Mouse (Mus musculus) heart, embryonic 12.5 days (tissue): Measurements from ENCODE around the gene Zfp617. TPM values are rescaled to one million over a fixed set of nuclear protein-coding genes. Genes with fewer than 3 reads are reported as not detected.
A peak's percentile ranks its signal among the peaks of the same experiment; 100 is the strongest.
"Not testable (repeated sequence)": the region's sequence is repeated elsewhere in the genome, so short reads cannot be mapped to it uniquely, and the experiment has no call there.

Source experiments
- ATAC-seq: fragments of 200-750 bp; cut with Nextera tagmentation; 2 replicates; pipeline ENCODE4 v1.8.0; 2017; ENCODE audit warnings: moderate TSS enrichment, moderate library complexity; ENCODE audit not compliant: insufficient number of reproducible peaks, low FRiP score
- H3K27ac ChIP-seq: fragments of 300-500 bp; sonication (generic); 2 replicates; pipeline ENCODE4 v1.5.1; 2016; ENCODE audit warnings: mild to moderate bottlenecking, moderate library complexity; ENCODE audit not compliant: poor library complexity, severe bottlenecking
- H3K27me3 ChIP-seq: fragments of 300-500 bp; sonication (generic); replicated peaks from 2 replicates; pipeline ENCODE4 v1.6.1; 2016; ENCODE audit warnings: mild to moderate bottlenecking, moderate library complexity
- H3K36me3 ChIP-seq: fragments of 300-500 bp; sonication (generic); 2 replicates; pipeline ENCODE4 v1.6.1; 2016; ENCODE audit warnings: mild to moderate bottlenecking, moderate library complexity
- H3K4me1 ChIP-seq: fragments of 300-500 bp; sonication (generic); replicated peaks from 2 replicates; pipeline ENCODE4 v1.6.1; 2016; ENCODE audit warnings: mild to moderate bottlenecking
- H3K4me2 ChIP-seq: fragments of 300-500 bp; sonication (generic); 2 replicates; pipeline ENCODE4 v1.6.1; 2016; ENCODE audit warnings: mild to moderate bottlenecking, moderate library complexity
- H3K4me3 ChIP-seq: fragments of 300-500 bp; sonication (generic); 2 replicates; pipeline ENCODE4 v1.5.1; 2016; ENCODE audit warnings: mild to moderate bottlenecking
- H3K9ac ChIP-seq: fragments of 300-500 bp; sonication (generic); 2 replicates; pipeline ENCODE4 v1.6.1; 2016; ENCODE audit warnings: mild to moderate bottlenecking, moderate library complexity
- H3K9me3 ChIP-seq: fragments of 300-500 bp; sonication (generic); replicated peaks from 2 replicates; pipeline ENCODE4 v1.6.1; 2016; ENCODE audit warnings: mild to moderate bottlenecking, moderate library complexity
- WGBS: fragments of 180-500 bp; shearing (Covaris S2); methylation state at CpG from one replicate; pipeline ENCODE4 v1.1.7; 2016; 5-methylcytosine and 5-hydroxymethylcytosine counted together
- polyA plus RNA-seq: library from polyadenylated mRNA; unstranded; fragments of >200 nt; fragmentation: Nextera tagmentation; extraction: Ambion mirVana; gene quantifications from 2 replicates; pipeline ENCODE4 v1.2.1, GENCODE M21; 2016

Zfp617 gene
- polyA plus RNA-seq, 1 experiment from 2014 or later = 28.1 TPM

DNA sequence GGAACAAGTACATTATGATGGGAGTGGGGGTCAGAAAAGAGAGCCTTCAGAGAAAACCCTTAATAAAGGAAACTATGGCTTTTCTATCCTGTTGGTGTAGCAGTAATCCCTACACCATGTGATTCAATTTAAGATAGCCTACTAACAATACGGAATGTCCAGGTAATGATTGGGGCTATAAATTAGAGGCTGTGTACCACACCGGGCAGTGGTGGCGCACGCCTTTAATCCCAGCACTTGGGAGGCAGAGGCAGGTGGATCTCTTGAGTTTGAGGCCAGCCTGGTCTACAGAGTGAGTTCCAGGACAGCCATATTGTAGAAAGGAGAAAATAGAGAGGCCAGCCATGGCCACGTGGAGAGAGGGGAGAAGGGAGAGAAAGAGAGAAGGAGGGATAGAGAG is 17.4 kb downstream of the Zfp617 start:
- 98% methylated on average over 5 of the region's 5 CpGs for WGBS
- no peak overlapping the region for H3K4me3 ChIP-seq
- no peak overlapping the region for H3K9ac ChIP-seq
- peaks cover 41% of the 10 kb centered on the region for H3K36me3 ChIP-seq
- H3K27me3 ChIP-seq = no peaks in the 10 kb centered on the region
- no peak overlapping the region for H3K4me2 ChIP-seq
- no peak for ATAC-seq
- H3K27ac ChIP-seq = no peak overlapping the region
- H3K4me1 ChIP-seq = 0 out of 2 replicates have a peak, but pooled peaks cover 6% of the 10 kb centered on the region
- H3K9me3 ChIP-seq = no peaks in the 10 kb centered on the region

DNA sequence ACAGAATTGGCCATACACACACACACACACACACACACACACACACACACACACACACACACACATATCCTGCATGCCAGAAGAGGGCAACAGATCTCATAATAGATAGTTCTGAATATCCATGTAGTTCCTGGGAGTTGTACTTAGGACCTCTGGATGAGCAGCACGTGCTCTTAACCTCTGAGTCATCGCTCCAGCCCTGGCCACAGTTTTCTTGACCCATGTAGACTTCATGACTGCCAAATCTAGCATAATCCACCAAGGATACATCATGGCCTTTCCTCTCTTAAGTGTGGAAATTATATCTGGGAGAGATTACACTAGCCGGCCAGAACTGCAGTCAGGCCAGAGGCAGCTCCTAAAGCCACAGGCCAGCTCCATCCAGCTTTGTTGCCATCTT is 18.1 kb downstream of the Zfp617 start:
- Histone ChIP-seq H3K36me3 (peaks cover 49% of the 10 kb centered on the region), H3K9me3 (peaks cover 3% of the 10 kb centered on the region; the same call in 1 of the 2 replicates)

DNA sequence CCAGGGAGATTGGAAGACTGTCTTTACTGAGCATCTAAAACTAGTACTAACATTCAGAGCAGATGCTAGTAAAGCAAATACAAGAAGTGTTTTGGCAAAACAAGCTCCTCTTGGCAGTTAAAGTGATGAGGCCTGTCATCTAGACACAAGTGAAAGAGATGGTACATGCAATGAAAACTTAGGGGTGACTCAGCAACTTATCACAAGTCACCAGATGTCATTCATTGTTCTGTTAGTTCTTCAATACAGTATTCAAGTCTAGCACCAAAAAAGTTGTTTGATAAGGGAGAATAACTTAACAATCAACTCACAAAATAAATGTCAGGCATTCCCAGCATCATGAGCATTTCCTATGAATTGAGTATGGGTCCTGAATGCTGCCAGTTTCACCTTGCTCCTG is 19.3 kb downstream of the Zfp617 start:
- H3K4me3 ChIP-seq = no peak overlapping the region
- no peaks in the 10 kb centered on the region for H3K27me3 ChIP-seq
- H3K9ac ChIP-seq = no peak overlapping the region
- no peak overlapping the region for H3K4me2 ChIP-seq
- H3K9me3 ChIP-seq = peaks cover 4% of the 10 kb centered on the region; the same call in 1 of the 2 replicates
- H3K36me3 ChIP-seq = peaks cover 53% of the 10 kb centered on the region
- H3K4me1 ChIP-seq = 0 out of 2 replicates have a peak, but pooled peaks cover 6% of the 10 kb centered on the region
- no peak for ATAC-seq
- H3K27ac ChIP-seq = no peak overlapping the region

More for the DNA sequence above, 18.1 kb downstream of the Zfp617 start:
- Histone ChIP-seq H3K4me3 (no peak overlapping the region), H3K27me3 (no peaks in the 10 kb centered on the region), H3K27ac (no peak overlapping the region), H3K9ac (no peak overlapping the region), H3K4me2 (no peak overlapping the region), H3K4me1 (0 out of 2 replicates have a peak, but pooled peaks cover 6% of the 10 kb centered on the region)
- 82% methylated on average over 3 of the region's 3 CpGs for WGBS
- no peak for ATAC-seq

DNA sequence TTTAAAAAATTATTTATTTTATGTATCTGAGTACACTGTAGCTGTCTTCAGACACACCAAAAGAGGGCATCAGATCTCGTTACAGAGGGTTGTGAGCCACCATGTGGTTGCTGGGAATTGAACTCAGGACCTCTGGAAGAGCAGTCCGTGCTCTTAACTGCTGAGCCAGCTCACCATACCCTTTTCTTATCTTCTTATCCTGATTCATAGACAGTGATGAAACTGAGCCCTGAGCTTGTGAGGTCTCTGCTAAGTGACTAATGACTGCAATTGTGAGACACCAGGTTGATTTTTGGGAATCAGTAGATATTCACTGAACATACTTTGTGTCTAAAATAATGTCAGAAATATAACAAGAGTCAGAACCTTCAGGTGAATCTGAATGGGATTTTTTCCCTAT is 29.6 kb downstream of the Zfp617 start:
- peaks cover 10% of the 10 kb centered on the region for H3K36me3 ChIP-seq
- H3K4me3 ChIP-seq, H3K9me3 ChIP-seq, H3K4me2 ChIP-seq, H3K4me1 ChIP-seq, H3K27me3 ChIP-seq, H3K27ac ChIP-seq, ATAC-seq, H3K9ac ChIP-seq: not testable (repeated sequence)
- 72% methylated on average over 2 of the region's 2 CpGs for WGBS

DNA sequence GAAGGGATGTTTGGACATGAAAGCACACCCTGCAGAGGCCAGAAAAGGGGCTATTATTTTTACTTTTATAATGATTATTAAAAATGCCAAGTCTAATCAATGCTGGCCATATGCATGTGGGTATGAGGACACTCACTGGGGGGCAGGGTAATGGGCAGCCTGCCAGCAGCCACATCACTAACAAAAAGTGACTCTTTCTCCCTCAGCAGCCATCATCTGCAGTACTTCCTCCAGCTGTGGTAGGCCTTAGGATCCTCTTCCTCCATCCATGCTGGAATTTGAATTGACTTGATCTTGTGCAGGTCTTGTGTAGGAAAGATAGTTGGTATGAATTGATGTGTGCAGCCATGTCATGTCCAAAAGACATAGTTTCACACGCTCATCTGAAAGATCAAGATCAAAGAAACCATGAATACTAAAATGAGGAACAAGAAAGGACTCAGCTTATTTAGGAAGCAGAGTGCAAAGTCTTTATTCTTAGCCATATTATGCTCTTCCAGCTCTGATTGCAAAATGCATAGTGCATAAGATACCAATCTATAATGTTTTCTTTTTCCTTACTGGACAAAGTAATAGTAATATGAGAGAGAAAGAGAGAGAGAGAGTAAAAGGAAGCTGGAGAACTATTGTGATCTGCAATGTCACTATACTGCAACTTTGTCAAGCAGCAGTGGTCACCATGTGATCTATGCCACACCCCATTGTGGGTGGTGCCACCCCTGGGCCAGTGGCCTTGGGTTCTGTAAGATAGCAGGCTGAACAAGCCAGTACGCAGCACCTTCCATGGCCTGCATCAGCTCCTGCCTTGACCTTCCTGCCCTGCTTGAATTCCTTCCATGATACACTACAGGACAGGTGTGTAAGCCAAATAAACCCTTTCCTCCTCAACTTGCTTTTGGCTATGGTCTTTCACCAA is 32.1 kb downstream of the Zfp617 start:
- H3K9ac ChIP-seq = no peak overlapping the region
- H3K27ac ChIP-seq = no peak overlapping the region
- ATAC-seq = peak; percentile 68; the same call in 1 of the 2 replicates
- H3K9me3 ChIP-seq = no peaks in the 10 kb centered on the region
- H3K4me2 ChIP-seq = no peak overlapping the region
- no peak overlapping the region for H3K4me3 ChIP-seq
- H3K4me1 ChIP-seq = no peaks in the 10 kb centered on the region
- peaks cover 3% of the 10 kb centered on the region; the same call in 1 of the 2 replicates for H3K27me3 ChIP-seq
- WGBS = 68% methylated on average over 2 of the region's 2 CpGs
- no peaks in the 10 kb centered on the region for H3K36me3 ChIP-seq

DNA sequence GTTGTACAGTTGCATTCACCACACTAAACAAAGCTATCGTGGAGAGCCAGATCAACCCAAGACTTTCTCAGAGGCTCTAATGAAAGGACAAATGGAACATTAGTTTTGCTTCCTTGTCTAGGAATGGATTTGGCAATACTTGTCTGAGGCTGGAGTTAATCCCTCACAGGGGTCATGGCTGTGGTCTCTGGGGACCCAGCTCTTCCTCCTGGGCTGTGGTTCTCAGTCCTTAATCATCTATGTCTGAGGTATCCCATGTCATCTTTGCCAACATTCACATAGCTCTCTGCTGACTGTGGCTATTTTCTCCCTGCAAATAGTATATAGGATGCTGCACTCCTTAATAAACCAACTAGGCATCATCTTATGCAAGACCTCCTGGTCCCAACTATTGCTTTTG is 33.3 kb downstream of the Zfp617 start:
- H3K4me3 ChIP-seq = no peak overlapping the region
- H3K4me1 ChIP-seq = no peaks in the 10 kb centered on the region
- no peak overlapping the region for H3K27ac ChIP-seq
- no peaks in the 10 kb centered on the region for H3K9me3 ChIP-seq
- 79% methylated on average over 1 of the region's 1 CpGs for WGBS
- no peak overlapping the region for H3K9ac ChIP-seq
- H3K4me2 ChIP-seq = no peak overlapping the region
- H3K36me3 ChIP-seq = no peaks in the 10 kb centered on the region
- no peak for ATAC-seq
- peaks cover 6% of the 10 kb centered on the region; the same call in 1 of the 2 replicates for H3K27me3 ChIP-seq

DNA sequence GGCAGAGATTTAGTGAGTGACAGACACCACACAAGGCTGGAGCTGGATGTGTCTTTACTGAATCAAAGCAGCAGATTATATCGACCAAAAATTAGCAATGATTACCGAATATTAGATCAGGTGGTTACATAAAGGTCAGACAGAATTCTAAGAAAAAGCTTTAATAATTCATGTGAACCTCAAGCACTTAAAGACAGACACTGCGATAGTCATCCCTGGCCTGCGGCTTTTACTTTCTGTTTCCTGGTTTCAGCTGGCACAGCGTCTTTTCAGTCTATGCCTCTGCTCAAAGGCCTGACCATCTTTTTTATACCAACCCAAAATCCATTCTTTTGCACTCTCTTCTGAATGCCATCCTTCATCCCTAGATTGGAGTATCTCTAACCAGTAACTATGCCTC is 40.2 kb downstream of the Zfp617 start:
- H3K4me2 ChIP-seq = no peak overlapping the region
- H3K9me3 ChIP-seq = no peaks in the 10 kb centered on the region
- no peak overlapping the region for H3K9ac ChIP-seq
- H3K4me1 ChIP-seq = peaks cover 11% of the 10 kb centered on the region
- H3K4me3 ChIP-seq = no peak overlapping the region
- peaks cover 4% of the 10 kb centered on the region; the same call in 1 of the 2 replicates for H3K36me3 ChIP-seq
- WGBS = 82% methylated on average over 5 of the region's 5 CpGs
- no peak for ATAC-seq
- H3K27me3 ChIP-seq = peaks cover 9% of the 10 kb centered on the region; the same call in 1 of the 2 replicates
- no peak overlapping the region for H3K27ac ChIP-seq

DNA sequence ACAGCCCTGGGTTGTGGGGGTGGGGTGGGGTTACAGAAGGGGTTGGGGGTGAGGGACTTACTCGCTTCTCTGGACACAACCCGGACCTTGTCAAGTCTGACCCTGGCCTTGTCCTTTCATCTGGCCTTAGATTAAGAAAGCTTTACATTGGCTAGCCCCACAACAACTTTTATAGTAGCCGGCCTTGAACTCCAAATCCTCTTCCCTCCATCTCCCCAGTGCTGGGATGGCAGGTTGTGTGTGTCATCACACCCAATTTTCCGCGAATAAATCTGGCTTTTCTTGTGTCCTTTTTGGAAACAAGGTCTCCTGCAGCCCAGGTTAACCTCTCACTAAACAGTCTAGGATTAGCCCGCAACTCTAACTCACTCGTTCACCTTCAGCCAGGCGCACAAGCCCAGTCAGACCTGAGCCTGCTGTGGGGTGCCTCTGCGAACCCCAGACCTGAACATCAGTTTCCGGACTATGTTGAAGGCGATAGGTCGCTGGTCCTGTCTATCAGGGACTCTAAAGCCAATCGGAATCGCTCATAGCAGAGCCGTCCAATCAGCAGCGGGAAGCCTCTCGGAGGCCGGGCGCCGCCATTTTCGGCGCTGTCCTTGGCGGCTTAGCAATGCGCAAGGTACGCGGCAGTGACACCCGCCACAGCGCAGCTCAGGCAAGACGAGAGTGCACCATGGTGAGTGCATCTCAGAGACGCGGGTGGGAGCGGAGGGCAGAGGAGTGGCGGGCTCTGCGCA is 42.2 kb downstream of the Zfp617 start, which contains the start of gene Zfp961:
Zfp961 (plus strand) TSS at position 557 of the 740 bp plus-strand sequence.
- peak within 1 kb of the TSS; percentile 78 for H3K9ac ChIP-seq
- peaks cover 15% of the 10 kb centered on the region for H3K36me3 ChIP-seq
- 3% methylated on average over 34 of the region's 34 CpGs for WGBS
- H3K27ac ChIP-seq = peak within 1 kb of the TSS; percentile 90
- H3K4me2 ChIP-seq = peak within 1 kb of the TSS; percentile 71
- peak within 1 kb of the TSS; percentile 82 for H3K4me3 ChIP-seq
- ATAC-seq = peak; percentile 100
- peaks cover 11% of the 10 kb centered on the region for H3K4me1 ChIP-seq
- peaks cover 3% of the 10 kb centered on the region for H3K9me3 ChIP-seq
- 0 out of 2 replicates have a peak, but pooled peaks cover 6% of the 10 kb centered on the region for H3K27me3 ChIP-seq

DNA sequence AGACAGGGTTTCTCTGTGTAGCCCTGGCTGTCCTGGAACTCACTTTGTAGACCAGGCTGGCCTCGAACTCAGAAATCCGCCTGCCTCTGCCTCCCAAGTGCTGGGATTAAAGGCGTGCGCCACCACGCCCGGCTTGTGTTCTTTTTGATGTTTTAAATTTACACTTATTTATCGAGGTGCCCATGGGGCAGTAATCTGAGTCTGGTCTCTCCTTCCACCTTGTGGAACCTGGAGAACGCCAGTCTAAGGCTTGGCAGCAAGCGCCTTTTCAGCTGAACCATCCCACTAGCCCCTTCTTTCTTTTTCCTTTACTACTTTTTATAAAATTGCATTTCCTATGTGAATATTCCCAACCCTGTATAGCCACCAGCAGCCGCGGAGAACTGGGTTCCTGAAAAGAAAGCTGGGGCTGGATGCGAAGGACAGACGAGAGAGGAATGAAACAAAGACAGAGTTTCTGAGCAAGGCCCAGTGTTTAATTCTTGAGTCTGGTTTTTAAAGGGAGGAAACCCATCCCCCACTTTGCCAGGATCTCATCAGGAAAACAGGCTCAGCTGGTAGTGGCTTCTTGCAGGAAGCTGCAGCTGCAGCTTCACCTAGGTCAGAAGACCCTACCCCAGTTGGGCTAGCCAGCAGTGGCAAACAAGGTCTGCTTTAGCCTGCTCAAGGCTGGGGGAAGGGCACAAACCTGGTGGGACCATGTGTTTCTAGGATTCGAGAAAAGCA is 43.2 kb downstream of the Zfp617 start:
- peaks cover 3% of the 10 kb centered on the region for H3K9me3 ChIP-seq
- peak overlapping the region; percentile 82 for H3K4me3 ChIP-seq
- peaks cover 15% of the 10 kb centered on the region for H3K36me3 ChIP-seq
- peaks cover 11% of the 10 kb centered on the region for H3K4me1 ChIP-seq
- 0 out of 2 replicates have a peak, but pooled peaks cover 3% of the 10 kb centered on the region for H3K27me3 ChIP-seq
- no peak for ATAC-seq
- no peak overlapping the region; the same call in 1 of the 2 replicates for H3K27ac ChIP-seq
- WGBS = 38% methylated on average over 14 of the region's 14 CpGs
- H3K9ac ChIP-seq = peak overlapping the region; percentile 78
- H3K4me2 ChIP-seq = peak overlapping the region; percentile 71

DNA sequence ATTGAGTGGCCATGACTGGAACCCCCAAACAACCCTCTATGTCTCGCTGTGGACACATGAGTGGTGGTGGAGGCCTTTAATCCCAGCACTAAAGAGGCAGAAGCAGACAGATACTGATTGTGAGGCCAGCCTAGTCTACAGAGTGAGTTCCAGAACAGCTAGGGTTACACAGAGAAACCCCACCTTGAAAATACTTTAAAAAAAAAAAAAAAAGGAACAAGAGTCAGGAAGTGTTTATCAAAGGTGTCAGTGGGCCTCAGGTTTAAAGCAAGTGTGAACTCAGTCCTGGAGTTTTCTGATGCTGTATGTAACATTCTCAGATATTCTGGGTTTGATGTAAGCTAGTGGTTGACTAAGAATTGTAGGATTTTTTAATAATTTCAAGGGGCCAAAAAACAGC is 44.1 kb downstream of the Zfp617 start:
- Histone ChIP-seq H3K36me3 (peaks cover 15% of the 10 kb centered on the region), H3K27ac (no peak overlapping the region), H3K4me3 (no peak overlapping the region), H3K4me2 (peak overlapping the region; percentile 71; the same call in 1 of the 2 replicates), H3K9ac (0 out of 2 replicates have a peak overlapping the region, but pooled peaks have one; percentile 30), H3K9me3 (peaks cover 3% of the 10 kb centered on the region), H3K4me1 (peaks cover 11% of the 10 kb centered on the region), H3K27me3 (0 out of 2 replicates have a peak, but pooled peaks cover 2% of the 10 kb centered on the region)
- no peak for ATAC-seq
- 84% methylated on average over 1 of the region's 1 CpGs for WGBS
